Mouse (Mus musculus) common myeloid progenitor, adult 5-6 weeks (primary cell): ENCODE data around the gene Pogz. TPM values are rescaled to one million over a fixed set of nuclear protein-coding genes. Genes with fewer than 3 reads are reported as not detected.
A peak's percentile ranks its signal among the peaks of the same experiment; 100 is the strongest.

Experiments
- ATAC-seq: replicated peaks from 2 replicates; pipeline ENCODE4 v1.8.0; 2016; ENCODE audit warnings: low read depth, mild to moderate bottlenecking, moderate TSS enrichment, inconsistent platforms; ENCODE audit not compliant: poor library complexity, severe bottlenecking
- total RNA-seq: library from RNA; stranded (forward); fragments of 200-1000, 187-1606 nt; gene quantifications from 2 replicates; pipeline ENCODE4 v1.2.3, GENCODE M21; 2017

Gene Pogz
- total RNA-seq = 24.3 and 24.6 TPM in 2 replicates

DNA sequence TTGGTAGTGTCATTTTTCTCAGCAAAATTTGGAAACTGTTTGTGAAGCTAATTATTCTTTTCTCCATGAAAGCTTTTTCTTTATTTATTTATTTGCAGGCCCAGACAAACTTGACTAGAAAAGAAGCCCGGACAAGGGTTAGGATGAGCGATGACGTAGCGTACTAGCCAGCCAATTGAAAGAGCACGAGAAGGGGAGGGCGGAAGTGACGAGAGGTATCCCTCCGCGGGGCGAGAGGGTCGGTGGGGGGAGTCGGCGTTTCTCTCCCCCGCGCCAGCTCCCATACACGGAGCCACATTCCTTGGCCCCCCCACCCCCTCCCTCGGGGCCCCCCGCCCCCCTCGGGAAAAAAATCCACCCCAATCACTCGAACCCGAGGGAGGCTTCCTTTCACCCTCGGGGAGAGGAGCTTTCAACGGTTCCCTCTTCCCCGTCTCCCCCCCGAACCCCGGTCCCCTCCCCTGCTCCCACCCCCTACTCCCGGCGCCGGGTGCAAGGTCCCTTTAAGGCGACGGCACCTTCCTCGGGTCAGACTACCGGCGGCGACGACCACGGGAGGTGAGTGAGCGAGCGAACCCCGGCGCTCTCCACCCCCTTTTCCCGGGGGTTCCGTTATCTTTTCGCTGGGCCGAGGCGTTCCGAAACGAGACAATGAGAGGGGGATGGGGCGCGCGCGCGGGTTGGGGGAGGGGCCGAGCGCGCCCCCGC lies at the start of gene Pogz:
Gene Pogz (plus strand): TSS at position 385 of the 708 bp plus-strand sequence.
- ATAC-seq = peak; percentile 96

DNA sequence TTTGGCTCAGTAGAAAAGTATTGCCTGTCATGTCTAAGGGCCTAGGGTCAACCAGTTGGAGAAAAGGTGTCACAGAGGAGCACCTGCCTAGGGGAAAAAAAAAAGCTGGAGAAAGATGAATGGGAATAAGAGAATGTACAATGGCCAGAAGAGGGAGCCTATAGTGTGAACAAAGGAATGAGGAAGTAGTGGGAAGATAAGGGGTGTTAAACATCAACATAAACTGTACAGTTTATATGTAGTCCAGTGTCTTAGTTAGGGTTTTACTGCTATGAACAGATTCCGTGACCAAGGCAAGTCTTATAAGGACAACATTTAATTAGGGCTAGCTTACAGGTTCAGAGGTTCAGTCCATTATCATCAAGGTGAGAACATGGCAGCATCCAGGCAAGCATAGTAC lies 48.3 kb upstream of the Pogz start:
- no peak for ATAC-seq

DNA sequence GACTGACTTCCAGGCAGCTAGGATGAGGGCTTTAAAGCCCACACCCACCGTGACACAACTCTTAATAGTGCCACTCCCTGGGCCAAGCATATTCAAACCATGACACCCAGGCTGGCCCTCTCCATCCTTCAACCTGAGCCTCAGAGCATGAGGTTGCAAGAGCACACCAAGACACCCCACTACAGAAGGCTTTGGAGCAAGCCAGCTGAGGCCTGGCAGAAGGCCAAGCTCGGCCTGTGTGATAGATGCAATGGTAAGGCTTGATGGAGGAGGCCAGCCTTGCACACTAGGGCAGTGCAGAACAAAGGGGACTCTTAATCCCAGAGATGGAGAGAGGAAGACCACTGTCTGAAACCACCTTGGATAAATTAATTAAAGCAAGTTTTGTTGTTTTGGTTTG lies 47.9 kb upstream of the Pogz start:
- ATAC-seq = no peak

DNA sequence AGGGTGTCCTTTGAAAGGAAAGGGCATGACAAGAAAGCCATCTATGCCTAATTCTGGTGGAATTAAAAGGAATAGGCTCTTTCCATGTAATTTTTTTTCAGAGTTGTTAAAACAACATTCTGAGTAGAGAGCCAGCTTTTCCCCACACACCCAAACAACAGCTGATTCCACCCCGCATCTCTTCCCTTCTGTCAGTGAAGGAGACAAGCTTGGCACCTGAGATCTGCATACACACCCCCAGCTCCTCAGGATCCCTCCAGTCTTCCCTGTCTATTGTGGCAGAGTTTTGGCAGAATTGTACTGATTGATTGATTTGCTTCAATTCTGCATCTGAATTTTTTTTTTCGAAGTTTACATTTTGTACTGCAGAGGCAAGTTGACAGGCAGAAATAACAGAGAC lies 45.1 kb upstream of the Pogz start:
- no peak for ATAC-seq

DNA sequence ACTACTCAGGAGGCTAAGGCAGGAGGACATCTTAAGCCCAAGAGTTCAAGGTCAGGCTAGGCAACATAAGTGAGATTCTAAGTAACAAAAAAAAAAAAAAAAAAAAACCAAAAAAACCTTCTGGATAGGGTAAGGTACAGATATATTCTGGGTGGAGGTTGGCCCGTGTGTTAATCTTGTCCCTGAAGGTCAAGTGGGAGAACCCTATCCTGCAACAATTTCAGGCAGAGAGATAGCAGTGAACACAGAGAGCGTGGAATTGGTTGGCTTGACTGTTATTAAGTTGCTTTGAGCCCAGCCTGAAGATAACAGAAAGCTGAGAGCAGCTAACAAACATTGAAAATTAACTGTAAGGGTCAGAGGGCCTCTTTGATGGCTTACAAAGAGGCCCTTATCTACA lies 43.7 kb upstream of the Pogz start:
- no peak for ATAC-seq

DNA sequence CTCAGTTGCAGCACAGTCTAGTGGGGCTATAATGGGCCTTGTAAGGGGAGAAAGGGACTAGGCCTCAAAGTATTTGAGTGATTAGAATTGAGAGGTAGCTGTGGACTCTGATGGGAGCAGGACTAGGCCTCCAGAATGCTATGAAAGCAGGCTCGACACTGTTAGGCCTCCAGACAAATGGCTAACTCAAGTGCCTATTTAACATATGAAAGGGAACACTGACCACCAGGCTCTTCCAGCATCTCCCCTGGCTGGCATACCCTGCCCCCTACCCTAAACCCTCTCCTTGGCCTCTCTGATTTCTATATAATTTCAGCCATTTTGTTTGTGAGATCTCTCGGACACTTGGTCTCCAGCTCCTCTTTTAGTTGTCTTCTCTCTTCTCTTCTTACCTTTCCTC lies 43.0 kb upstream of the Pogz start:
- no peak for ATAC-seq

DNA sequence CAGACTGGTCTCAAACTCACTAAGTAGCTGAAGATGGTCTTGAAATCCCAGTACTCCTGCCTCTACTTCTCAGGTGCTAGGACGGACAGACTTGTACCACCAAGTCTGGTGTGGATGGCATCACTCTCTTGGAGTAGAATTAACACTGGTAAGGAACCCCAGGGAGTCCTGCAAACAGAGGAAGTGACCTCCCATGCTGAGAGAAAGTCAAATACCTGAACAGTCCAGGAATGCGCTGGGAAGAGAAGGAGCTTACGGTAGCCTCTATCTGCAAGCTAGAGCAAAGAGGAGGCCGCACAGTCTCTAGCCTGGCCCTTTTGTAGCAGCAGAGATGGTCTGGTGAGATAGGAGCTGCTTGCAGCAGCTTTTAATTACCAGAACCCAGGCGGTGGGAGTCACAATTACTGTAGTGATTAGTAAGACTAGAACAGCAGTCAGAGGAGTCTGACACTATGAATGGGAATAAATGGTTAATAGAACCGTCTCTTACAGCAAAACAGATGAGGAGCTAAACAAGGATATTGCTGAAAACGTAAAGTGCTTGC lies 41.7 kb upstream of the Pogz start:
- ATAC-seq = no peak

DNA sequence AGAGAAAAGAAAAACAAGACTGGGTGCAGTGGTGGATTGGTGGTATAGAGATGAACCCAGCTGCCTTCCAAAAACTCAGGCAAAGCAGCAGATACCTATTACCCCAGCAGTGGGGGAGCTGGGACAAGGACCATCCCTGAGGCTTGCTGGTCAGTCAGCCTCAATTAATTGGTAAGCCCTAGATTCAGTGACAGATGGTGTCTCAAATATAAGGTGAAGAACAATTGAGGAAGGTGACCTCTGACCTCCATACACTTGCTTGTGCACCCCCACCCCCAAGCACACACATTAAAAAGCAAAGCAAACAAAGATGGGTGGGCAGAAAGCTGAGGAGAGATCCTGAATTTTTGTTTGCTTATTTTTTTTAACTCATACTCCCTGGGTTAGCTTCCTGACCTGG lies 41.2 kb upstream of the Pogz start:
- ATAC-seq = no peak

DNA sequence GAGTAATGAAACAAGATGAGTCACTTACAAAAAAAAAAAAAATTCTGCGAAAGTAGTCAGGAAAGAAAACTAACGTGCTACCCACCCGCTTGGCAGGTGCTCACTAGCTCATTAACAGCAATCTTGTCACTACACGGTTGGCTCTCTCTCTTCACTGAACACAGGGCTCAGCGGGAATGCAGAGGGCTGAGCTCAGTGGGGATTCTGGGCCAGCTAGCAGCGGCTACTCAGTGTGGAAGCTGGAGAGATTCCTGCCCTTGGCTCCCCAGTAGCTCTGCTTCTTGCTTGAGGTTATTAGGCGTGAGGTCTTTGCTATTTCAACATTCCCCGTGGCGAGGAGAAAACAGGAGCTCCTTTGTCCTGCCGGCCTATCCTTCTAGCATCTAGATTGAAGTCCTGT lies 33.2 kb upstream of the Pogz start:
- no peak for ATAC-seq

DNA sequence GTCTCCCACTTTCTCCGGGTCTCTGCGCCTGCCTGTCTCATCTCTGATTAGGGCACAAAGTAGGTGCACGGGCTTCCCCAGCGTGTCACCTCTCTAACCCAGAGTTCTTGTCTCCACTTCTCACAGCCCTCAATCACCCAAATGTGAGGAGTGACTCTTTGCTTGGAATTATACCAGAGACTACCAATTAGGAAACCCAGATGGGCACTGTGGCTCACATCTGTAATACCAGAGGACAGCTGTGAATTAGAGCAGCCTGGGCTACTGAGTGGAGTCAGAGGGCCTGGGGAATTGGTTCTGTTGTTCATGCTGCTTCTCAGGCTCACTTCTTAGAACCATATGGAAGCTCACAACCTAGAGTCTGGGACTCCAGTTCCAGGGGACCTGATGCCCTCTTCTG lies 32.4 kb upstream of the Pogz start:
- ATAC-seq = no peak

DNA sequence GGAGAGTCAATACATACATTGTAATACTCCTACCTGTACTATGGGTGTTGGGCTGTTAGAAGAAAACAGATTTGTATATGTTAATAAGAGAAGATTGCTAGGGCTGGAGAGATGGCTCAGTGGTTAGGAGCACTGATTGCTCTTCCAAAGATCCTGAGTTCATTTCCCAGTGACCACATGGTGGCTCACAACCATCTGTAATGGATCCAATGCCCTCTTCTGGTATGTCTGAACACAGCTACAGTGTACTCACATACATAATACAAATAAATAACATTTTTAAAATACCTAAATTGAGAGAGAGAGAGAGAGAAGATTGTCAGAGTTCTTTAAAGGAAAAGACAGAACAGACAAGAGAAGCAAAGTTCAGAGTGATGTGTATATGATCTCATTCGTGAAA lies 29.1 kb upstream of the Pogz start:
- ATAC-seq = no peak

DNA sequence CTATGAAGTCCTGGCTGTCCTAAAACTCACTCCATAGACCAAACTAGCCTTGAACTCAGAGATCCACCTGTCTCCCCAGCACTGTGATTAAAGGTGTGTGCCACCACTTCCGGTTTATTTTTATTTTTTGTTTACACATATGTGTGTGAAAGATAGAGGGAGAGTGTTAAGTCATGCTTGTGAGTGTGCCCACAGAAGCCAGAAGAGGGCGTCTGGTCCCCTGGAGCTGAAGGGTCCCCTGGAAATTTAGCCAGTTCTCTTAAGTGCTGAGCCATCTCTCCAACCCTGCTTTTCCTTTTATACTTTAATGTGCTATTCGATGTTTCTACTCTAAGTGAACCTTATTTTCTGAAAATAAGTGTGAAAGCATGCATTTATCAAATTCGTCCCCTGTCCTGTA lies 25.7 kb upstream of the Pogz start:
- peak; percentile 78 for ATAC-seq

DNA sequence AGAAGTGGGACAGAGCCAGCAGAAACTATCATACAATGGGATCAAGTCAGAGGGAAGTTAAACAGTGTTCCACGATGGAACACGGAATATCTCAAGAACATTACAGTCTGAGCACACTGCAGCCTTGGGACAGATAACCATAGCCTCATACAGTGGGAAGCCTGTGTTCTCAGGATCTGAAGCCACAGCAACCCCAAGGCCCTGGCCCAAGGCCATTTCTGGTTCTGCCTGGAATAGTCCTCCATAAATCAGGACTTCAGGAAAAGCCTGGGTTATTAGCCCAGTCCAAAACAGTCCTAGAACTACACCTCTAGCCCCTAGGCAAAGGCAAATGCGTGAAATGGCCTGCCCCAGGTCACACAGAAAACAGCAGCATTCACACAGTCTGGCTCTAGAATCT lies 23.7 kb upstream of the Pogz start:
- no peak for ATAC-seq

DNA sequence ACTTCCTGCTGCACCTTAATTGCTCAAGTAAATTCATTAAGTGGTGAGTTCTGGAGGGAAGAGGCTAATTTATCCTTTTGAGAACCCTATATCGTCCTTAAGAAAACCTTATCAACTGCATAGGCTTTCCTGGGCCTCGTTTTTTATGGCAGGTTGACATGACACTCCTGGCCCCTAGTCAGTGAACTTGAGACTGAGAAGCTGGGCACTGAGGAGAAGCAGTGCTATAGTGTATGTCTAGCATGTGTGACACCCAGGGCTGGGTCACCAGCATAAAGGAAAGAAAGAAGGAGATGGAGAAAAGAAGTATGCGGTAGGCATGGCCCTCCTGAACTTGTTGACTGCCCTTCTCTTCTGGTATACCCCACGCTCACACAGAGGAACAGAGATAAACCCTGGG lies 23.3 kb upstream of the Pogz start:
- ATAC-seq = no peak

DNA sequence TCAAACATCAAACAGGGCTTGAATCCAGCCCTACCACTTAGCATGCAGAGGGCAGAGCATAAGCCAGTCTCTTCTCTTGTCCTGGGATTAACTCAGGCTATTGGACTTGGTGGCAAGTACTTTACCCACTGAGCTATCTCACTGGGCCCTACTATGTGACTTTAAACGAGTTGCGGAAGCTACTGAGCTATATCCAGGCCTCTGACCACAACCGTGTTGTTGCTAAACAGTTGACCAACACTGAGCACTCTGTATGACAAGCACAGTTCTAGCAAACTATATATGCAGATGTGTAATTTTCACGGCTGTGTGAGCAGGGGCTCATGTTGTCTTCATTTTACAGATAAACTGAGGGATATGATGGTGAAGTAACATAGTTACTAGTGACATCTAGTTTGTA lies 22.7 kb upstream of the Pogz start:
- no peak for ATAC-seq

DNA sequence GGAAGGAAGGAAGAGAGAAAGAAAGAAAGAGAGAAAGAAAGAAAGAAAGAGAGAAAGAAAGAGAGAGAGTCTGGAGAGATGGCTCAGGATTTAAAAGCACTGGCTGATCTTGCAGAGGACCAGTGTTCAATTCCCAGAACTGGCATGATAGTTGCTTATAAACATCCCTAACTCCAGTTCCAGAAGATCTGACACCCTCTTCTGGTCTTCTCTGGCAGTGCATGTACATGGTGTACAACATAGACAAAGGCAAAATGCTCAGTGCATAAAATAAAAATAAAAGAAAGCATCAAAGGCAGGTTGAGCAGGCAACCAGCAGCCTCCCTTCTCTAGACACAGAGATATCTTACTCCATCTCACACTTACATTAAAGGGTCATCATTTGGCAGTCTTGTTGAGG lies 21.8 kb upstream of the Pogz start:
- 0 out of 2 replicates have a peak, but pooled peaks have one; percentile 33 for ATAC-seq

DNA sequence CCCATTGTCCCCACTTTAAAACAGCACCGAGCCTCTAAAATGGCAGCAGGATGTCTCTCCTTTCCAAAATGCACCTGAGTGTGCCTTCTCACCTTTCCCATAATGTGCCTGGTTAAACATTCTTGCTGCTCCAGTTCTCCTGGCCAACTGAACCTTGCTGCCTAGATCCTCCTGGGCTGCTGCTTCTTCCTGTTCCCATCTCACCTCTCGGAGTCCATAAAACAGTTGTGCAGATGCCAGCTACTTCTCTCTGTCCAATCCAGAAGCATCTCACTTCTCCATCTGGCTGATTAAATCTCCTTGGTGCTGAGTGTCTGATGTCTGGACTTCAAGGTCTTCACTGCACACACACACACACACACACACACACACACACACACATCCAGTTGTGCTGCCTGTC lies 19.6 kb upstream of the Pogz start:
- no peak for ATAC-seq

DNA sequence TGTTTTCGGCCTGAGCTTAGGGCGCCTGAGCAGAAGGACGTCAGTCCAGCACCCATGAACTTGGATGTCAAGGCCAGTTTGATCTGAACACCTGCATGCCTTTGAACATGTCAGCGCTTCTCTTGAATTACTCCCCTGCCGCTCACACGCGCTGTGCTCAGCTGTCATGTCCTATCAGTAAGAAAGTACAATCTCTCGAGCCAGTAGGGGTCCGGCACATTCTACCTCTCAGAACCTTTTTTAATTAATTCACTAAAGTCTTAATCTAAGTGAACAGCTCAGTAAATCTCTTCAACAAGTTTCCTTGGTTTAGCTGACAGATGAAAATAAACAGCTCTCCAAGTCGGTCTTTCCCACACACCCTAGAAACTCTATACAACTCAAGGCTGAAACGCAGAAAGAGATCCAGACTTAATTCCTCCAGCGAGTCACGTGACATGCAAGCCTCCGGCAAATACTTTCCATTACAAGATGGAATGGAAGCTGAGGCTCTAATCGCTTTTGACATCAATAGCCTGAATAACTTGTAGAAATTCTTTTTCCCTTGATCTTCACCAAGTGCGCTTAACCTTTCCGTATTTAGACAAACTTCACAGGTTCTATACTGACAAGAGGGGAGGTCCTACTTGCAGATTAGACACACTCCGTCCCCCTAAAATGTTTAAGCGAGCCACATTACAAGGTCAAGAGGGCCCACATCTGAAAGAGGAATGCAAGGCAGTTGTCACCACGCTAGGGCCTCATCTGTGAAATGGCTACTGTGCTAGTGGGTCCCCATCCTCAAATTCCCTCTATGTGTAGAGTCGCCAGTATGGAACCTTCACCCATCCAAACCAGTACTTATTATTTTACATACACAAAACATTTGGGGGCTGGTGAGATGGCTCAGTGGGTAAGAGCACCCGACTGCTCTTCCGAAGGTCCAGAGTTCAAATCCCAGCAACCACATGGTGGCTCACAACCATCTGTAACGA lies 17.6 kb upstream of the Pogz start:
- ATAC-seq = no peak

DNA sequence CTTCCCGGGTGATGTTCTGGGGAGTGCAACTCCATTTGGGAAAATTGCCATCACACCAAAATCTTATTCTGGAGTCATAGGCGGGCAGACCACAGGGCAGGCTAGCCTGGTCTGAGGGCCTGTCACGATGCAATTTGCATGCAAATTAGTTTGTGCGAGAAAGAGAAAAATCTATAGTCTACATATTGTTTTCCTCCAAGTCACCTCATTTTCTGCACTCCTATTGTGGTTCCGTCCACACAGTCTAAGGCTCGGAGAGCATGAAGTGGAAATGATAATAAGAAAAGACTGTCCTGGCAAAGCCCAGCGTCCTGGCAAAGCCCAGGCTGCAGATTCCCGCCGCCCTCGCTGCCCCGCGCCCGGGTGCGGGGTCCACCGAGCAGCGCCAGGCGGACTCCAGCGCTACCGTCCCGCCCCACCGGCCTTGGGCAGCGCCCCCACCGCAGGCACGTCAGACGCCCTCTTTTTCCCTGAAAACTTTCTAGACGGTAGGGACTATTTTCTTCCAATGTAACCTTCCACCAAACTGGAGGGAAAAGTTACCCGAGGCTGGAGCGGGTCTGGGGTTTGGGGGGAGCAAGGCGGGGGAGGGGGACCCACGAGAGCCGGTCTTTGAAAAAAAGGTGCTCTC lies 16.2 kb upstream of the Pogz start:
- ATAC-seq = peak; percentile 72

DNA sequence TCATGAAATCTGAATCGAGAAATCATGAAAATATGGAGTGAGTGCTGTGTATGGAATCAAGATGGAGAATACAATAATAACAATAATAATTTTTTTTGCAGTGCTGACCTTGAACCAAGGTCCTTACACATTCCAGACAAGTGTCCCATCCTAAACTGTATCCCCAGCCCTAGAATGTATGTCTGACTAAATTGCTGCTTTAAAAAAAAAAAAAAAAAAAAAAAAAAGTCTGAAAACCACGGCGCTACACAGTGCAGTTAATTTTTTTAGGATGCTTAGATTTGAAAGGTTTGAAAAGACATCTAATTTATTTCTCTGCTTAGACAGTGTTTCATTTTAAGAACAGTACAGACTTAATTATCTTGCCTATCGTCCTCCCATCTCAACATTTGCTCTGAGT lies 15.3 kb upstream of the Pogz start:
- no peak for ATAC-seq

DNA sequence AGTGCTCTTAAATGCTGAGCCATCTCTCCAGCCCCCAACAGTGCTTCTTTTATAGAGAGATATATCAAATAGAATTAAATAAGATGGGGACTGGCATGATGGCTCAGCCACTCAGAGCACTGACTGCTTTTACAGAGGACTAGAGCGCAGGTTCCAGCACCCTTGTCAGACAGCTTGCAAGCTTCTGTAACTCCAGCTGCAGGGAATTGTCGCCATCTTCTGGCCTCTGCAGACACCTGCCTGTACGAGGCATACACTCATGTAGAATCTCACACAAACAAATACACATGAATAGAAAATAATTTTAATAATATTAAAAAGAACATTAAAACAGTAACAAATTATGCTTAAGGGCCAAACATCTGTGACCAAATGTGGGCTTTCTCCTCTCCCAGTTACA lies 13.3 kb upstream of the Pogz start:
- ATAC-seq = no peak
